Mouse (Mus musculus): ENCODE data around the gene Pcsk1.

DNA sequence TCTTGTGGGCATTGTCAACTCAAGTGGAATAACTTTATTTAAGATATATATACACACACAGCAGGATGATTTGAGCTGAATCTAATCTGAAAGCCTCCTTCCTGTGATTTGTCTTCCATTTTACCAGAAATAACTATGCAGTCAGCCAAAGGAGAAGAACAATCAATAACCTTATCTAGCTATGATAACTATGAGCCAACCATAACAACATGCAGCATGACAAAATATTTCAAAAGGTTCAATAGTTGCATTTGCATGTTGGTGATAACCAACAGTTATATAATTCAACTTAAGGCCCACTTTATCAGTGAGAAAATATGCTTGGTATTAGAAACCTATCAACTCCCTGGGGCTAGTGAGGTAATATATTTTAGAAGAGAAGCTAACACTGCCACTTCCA, 30.8 kb upstream of the Pcsk1 start:
- TF ChIP-seq POLR2A (IDR thresholded peaks at IDR 0.05; ENCODE audit: borderline replicate concordance, extremely low read depth, low read depth, low read length) (no peak), CTCF (IDR thresholded peaks at IDR 0.05; ENCODE audit: insufficient read depth, low read length) (no peak)

Measured in lung, adult 2 months (tissue).